Mouse (Mus musculus): ENCODE data around the gene Psmb6. TPM values are rescaled to one million over a fixed set of nuclear protein-coding genes. Genes with fewer than 3 reads are reported as not detected.

Psmb6 gene
- 100 to 1,000 TPM; 296 TPM for total RNA-seq (2021)

DNA sequence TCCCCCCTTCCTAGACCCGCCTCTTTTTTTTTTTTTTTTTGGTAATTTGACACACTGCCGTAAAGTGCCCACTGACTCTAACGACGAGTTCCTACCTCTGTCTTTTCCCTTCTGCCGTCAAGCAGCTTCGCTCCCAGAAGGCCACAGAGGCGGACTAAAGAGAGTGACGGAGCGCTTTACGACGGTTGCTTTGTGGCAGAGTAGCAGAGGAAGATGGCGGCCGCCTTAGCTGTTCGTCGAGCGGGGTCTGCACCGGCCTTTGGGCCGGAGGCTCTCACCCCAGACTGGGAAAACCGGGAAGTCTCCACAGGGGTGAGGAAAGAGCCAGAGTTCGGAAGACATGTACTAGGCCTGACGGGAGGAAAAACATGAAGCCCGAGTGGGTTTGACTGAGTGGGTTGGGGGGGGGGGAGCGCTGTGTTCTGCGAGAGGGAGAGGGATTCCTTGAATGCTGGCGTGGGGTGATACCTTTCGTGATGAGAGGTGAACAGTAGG lies at the start of gene Psmb6:
Psmb6 (plus strand) TSS at position 184 of the 495 bp plus-strand sequence.
- peak; percentile 90 for DNase-seq

DNA sequence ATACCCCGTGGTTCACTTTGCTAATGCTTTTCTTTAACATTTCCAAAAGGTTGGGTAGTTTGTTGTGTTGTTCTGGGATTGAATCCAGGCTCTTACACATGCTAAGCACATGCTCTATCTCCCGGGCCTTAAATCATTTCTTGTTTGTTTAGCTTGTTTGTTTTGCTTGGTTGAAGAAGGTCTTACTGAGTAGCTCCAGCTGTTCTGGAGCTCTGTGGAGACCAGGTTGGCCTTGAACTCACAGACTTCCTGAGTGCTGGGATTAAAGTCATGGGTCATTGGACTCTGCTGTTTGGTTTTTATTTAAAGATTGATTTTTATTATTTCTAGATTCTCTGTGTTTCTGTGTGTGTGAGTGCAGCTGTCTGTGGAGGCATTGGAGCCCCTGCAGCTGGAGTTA lies 39.7 kb upstream of the Psmb6 start:
- no peak for DNase-seq

DNA sequence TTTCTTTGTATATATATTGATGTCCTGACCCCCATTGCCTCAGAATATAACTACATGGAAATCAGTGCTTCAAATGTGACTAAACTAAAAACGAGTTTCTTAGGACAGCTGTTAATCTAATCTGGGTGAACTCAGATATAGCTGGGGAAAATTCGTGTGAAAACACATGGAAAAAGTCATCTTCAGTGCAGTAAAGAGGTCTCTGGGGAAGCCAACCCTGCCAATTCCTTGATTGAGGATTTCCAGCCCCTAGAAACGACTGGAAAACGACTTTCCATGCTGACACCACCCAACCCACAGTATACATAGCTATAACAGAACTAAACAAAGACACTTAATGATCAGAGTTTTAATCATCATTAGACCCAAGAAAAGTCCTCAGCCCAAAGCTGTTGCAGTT lies 37.4 kb upstream of the Psmb6 start:
- DNase-seq: peak; percentile 44

DNA sequence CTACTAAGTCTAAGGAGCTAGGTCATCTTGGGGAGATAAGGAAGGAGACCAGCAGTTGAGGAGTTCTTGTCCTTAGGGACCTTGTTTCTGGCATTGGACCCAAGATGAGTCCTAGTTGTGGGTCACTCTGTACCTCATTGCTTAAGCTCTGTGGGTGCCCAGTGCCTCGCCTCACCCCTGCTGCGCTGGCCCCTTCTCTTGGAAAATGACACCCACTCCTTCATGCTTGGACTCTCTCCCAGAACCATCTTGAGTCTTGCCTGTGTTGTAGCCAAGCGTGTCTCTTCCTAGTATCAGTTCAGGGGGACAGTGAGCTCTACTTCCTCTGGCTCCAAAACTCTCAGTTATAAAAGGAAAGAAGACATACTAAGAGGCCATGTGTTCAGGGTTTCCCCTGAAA lies 36.0 kb upstream of the Psmb6 start:
- no peak for DNase-seq

DNA sequence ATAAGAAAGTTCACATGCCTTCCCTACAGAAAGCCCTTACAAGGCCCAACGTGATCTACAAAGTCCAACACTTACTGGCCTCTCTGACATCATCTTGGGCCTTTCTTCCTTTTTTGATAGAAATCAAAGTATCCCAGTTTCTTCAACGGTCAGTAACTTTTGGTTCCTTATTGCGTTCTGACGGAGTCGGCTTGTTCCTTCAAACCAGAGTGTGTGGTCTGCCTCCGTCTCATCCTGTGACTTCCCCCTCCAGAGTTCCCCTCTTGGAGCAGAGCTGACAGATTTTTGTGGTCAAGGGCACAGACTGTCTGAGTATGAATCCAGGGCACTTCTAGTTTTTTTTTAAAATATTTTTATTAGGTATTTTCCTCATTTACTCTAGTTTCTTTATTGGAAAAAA lies 35.5 kb upstream of the Psmb6 start:
- no peak for DNase-seq

DNA sequence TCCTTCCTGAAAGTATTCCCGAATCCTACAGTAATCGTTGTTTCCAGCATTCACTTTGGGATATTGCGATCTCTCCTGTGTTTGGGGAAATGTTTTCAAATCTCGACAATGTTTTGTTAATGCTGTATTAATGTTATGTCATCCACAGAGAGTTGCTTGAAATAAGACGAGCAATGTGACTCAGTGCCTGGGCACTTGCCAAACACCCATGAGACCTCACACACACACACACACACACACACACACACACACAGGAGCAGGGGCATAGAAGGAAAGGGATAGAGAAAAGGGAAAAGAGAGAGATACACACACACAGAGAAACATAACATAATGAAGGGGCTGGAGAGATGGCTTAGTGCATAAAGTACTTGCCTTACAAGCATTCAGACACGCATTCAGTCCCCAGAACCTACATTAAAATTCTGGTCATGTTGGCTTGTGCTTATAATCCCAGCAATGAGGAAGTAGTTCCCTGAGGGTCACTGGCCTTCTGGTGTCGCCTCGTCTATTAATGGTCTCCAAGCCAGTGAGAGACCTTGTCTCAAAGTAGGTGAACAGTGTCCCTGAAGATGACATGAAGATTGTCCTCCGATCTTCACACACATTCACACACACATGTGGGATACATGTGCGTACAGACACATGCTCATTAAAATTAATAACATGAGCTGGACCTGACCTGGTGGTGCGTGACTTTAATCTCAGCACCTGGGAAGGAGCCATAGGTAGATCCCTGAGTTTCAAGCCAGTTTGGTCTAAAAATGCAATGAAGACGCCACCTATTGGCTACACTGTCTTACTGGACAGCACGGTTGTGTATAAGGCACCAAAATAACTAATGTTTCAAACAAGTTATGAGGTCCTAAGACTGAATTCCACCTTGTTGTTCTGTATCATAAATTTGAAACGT lies 25.3 kb upstream of the Psmb6 start:
- peak; percentile 32 for DNase-seq

DNA sequence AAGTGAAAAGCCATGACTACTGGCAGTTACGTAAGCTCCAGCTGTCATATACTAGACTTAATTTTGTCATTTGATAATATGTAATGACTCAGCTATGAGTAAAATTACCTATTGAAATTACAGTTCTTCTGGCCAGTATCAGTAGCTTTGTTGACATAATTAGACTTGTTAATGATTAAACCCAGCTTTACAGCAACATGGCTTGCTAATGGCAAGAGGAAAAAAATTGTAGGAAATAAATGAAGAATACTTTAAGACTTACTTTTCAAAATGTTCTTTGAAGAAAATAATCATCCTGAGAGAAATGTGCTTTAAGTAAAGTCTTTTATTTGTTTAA lies 24.7 kb upstream of the Psmb6 start:
- no peak for DNase-seq

DNA sequence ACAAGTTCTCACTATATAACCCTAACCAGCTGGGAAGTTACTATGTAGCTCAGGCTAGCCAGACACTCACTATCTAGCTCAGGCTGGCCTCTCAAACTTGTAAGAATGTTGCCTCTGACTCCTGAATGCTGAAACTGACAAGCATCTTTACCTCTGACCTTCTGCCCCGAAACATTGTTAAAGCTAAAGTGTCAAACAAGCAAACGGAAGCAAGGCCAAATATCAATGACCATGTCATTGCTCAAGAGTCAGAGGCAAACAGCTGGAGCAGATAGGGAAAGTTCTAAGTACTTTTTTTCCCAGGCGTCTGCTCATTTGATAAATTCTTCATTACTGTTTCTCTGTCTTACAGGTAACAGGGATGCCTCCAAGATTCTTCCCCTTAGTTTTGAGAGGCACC lies 23.1 kb upstream of the Psmb6 start:
- no peak for DNase-seq

DNA sequence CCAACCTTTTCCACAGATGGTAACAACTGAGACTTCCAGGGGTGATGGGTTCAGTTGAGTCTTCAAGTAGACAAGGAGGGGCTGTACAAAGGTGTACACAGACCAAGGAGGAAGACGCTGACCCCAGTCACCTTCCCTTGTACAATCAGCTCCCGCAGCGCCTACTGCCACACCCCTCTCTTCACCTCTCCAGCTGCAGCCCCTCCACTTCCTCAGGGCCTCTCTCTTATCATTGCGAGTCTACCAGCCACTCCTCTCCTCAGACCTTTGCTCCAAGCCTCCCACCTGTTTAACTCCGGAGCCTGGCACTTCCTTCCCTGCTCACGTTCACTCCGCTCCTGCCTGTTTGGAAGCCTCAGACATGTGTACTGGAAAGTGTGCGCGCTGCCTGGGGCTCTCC lies 20.2 kb upstream of the Psmb6 start, which contains the start of gene Tm4sf5:
Tm4sf5 (plus strand) TSS at position 275 of the 400 bp plus-strand sequence.
- no peak for DNase-seq

DNA sequence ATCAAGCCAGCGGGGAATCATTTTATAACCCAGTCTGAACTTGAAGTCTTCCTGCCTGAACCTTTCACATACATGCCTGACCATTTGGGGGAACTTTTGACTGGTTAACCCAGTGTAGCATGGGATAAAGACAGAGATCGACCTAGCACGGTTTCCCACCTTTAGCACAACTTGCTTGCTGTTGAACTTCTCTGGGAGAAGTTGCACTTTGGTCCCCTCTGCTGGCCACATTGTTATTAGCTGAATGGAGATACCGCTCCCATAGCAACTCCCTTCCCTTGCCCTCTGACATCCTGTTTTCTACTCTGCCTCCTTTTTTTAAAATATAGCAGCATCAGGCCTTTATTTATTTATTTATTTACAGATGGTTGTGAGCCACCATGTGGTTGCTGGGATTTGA lies 18.8 kb upstream of the Psmb6 start:
- DNase-seq: peak; percentile 89

DNA sequence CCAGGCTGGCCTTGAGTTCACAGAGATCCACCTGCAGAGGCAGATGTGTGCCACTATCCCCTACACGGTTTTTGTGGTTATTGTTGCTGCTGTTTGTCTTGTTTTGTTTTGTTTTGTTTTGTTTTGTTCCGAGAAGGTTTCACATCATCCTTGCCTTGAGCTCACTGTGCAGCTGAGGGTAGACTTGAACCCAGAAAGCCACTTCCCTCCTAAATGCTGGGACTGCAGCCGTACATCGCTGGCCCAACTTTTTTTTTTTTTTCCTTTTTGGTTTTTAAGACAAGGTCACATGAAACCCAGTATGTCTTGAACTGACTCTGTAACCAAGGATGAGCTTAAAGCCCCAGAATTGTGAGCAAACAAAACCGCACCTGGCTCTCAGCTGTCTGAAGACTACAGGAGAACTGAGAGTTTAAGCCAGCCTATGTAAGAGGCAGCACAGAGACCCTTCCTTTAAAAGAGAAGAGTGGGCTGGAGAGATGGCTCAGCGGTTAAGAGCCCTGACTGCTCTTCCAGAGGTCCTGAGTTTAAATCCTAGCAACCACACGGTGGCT lies 18.1 kb upstream of the Psmb6 start:
- no peak for DNase-seq

DNA sequence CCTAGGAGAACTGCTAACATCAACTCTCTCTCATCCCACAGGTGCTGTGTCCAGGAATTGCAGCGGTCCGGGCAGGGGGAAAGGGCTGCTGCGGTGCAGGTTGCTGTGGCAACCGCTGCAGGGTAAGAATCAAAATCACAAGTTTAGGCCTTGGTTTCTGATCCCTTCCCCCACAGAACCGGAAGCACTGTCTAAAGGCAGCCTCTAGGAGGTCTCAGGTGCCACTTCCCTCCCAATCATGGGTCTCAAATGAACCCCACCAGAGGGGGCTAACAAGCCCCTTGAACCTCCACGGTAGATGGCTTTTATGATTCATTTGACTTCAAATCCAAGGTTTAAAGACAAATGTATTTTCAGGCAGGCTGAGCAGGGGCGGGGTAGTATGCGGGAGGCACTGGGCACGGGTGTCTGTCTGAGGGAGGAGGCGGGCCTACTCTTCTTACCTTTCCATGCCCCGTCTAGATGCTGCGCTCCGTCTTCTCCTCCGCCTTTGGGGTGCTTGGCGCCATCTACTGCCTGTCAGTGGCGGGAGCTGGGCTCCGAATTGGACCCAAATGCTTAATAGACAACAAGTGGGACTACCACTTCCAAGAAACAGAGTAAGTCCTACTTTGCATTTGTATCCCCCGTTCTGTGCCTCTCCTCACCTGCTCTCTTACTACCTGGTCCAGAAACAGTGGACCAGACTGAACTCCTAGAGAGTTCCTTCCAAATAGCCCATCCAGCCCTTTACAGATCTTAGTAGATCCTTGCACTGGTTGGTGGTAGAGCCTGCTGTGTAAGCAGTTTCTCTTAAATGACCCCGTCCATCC lies 15.2 kb upstream of the Psmb6 start:
- peak; percentile 44 for DNase-seq

DNA sequence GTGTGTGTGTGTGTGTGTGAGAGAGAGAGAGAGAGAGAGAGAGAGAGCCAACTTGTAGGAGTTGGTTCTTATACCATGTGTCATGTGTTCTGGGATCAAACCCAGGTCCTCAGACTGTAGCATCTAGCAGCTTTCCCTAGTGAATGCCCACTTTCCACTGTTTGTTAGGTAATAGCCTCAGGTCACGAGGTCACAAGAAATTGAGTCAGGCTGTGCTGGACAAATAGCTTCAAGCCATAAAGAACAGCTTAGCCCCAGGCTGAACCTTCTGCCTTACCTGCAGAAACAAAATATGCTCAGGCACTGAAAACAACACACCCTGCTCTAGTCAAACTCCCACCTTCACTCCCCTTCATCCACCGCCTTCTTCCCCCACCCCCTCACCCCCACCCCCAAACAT lies 13.9 kb upstream of the Psmb6 start:
- DNase-seq: no peak

DNA sequence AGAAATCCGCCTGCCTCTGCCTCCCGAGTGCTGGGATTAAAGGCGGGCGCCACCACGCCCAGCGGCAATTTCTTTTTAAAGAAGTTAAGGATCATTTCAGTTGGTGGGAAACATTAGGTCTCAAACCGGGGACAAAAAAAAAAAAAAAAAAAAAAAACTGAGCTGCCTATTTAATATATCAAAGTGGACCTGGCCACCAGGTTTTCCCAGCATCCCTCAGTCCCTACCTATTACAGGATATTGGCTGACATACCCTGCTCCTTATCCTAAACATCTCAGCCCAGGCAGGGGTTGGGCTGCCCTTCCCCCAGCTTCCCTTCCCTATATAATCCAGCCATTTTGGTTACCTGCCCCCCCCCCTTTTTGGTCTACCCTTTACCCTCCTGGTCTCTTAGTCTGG lies 13.3 kb upstream of the Psmb6 start:
- no peak for DNase-seq

DNA sequence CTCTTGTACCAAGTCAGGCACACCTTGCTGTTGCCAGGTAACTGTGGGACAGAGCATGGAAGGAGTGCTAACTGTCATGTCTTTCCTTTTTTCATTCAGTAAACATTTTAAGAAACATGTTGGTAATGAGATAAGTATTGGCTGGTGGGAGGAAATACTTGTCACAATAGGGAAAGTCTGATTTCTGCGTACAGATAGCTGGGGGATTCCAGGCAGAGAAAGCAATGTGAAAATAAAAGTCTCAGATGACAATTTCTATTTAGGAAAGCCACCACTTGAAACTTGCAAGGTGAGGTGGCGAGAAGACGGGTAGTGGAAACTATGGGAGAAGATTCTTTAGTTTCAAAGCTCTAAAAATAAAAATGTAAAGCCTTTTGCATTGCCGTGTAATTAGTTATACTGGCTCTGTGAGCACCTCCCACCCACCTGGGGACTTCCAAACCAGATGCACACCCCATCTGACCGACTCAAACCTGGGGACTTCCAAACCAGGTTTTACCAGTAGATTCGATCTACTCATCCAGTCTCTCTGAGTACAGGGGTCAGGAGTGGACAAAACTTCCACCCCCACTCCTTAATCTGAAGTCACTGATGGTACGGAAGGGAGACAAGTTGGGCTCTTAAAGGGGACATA lies 12.3 kb upstream of the Psmb6 start:
- no peak for DNase-seq

DNA sequence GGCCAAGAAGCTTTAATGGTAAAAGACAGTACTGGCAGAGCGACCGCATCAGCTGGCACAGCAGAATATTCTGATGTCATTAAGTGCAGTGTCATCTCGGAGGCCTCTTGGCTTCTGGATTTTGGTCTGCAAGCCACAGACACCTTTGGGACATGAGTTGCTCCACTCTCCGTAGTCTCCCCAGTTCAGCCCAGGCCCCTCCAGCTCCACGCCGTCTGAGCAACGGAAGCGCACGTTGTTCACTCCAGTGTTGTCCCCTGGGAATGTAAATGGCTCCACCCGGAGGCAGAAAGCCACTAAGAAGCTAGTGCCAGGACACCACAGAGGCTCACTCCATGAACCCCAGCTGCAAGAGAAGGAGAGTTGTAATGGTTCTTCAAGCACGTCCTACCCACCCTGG lies 11.6 kb upstream of the Psmb6 start:
- DNase-seq: peak; percentile 25

DNA sequence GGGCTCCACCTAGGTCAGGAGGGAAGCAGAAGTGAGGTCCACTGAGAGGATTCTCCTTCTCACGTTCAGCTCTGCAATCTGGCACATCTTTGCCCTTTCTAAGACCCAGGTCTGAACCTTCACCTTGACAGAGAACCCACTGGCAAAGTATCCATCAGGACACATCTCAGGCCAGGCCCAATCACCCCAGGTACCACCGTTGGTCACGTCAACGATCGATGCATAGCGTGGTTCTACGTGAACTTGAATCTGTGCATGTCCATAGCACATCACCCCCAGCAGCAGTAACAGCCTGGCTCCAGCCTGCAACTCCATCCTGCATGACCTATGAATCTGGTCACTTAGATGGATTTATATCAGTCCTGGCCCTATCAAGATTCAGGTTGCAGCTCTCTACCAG lies 10.9 kb upstream of the Psmb6 start, which contains the start of gene Vmo1:
Vmo1 (minus strand) TSS at position 329 of the 400 bp plus-strand sequence.
- no peak for DNase-seq

DNA sequence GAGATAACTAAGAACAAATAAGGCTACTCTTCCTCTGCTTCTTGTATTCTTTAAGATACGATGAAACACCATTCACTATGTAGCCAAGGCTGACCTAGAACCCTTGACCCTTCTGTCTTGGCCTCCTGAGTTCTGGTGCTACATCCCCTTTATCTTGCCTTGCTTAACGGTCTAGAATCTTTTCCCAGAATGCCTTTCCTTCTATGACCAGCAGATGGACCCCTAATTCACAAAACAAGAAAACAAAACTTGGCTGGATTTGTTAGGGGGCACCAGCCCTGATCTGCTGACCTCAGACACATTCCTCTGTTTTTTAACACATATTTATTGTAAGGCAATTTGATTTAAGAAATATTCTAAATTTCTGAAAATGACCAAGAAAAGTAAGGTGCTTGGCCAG lies 8.8 kb upstream of the Psmb6 start:
- peak; percentile 40 for DNase-seq

DNA sequence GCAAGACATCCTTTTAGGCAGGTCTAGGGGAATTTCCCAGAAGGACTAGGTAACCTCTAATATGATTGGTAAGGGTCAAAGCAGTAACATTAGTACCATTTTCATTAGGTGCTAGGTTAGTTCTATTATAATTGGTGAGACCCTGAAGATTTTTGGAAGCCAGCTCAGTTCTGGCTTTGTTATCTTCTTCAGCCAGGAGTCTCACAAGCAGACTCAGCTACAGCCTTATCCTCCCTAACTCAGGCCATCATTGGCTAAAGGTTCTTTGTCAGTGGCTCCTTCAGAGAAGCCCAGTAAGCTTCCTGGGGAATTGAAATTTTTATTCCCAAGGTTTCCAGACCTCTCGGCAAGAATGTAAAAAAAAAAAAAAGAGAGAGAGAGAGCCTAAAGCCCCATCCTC lies 6.7 kb upstream of the Psmb6 start:
- DNase-seq: no peak

DNA sequence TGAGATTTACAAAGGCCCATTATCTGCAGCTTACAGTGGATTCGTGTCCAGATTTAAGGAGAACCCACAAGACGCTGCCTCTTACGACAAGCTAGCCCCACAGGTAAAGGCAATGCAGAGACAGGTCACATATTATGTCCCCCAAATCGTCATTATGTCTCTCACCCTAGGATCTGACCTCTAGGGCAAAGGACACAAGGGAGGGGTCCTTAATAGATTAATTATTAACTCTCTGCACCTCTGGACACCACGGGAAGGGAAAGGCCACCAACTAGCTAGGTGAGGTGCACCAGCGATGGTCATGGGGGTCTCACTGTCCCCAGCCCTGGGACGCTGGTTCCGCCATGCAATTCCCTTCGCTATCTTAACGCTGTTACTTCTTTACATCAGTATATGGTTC lies 6.2 kb upstream of the Psmb6 start, which contains the start of gene Gltpd2:
Gltpd2 (plus strand) TSS at position 274 of the 400 bp plus-strand sequence.
- no peak for DNase-seq

DNA sequence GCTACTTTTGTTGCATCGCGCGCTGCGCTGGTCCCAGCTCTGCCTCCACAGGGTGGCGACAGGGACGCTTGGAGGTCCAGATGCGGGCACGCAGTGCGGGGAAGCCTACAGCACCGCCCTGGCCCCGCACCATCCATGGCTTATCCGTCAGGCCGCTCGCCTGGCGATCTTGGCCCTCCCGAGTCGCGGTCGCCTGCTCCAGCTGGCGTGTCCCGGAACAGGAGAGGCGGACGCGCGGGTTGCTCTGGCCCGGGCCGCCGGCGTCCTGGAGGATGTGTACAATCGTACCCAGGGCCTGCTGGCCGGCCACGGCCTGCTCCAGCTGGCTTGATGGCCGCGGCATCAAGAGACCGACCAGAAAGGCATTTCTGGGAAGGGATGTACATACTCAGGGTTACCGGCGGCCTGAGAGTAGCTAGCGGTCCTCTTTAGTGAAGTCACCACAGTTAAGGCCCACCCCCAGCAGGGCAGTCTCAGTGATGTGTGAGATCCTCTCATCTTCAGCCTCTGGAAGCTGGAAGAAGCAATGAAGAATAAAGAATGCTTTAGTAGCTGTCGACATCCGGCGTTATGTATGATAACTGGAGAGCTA lies 4.9 kb upstream of the Psmb6 start:
- DNase-seq: peak; percentile 64
